Mouse (Mus musculus) left cerebral cortex, postnatal 25 days (tissue): ENCODE data around the gene Cul3. TPM values are rescaled to one million over a fixed set of nuclear protein-coding genes. Genes with fewer than 3 reads are reported as not detected.

ENCODE experiments used
- total RNA-seq, 2 experiments: library from RNA; stranded (reverse); gene quantifications; 2 replicates each; pipeline ENCODE4 v1.2.3; 2021

Cul3 gene
- total RNA-seq, 2 experiments from 2014 or later: 137 to 145 TPM

Other genes starting within 250 kb of the Cul3 start
- gene Fam124b, start 122.0 kb downstream of the Cul3 start, total RNA-seq: under 1 TPM; 0.21 to 0.96 TPM
- gene Gm45261, start 121.0 kb upstream of the Cul3 start, total RNA-seq: not detected